Mouse (Mus musculus): ENCODE measurements around the gene Dusp9. TPM values are rescaled to one million over a fixed set of nuclear protein-coding genes. Genes with fewer than 3 reads are reported as not detected.

Dusp9 gene
- polyA plus RNA-seq, 1 experiment from 2014 or later: 10.7 TPM

DNA sequence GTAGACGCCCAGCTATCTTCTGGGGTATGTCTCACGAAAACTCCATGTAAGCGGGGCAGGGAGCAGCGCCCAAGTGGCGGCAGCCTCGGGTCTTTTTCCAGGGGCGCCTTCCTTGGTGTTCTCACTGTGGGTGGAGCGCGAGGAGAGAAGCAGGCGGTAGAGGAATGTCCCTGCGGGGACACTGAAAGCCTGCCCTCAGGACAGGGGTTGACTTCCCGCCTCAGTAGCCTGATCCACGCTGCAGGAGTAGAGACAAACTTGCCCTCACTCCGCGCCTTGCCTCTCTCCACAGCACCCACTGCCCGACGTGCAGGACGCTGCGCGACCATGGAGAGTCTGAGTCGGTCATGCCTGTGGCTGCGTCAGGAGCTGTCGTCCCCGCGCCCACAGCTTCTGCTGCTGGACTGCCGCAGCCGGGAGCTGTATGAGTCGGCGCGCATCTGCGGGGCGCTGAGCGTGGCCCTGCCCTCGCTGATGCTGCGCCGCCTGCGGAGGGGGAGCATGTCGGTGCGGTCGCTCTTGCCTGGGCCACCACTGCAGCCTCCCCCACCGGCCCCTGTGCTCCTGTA lies 766 bp downstream of the Dusp9 start:
- 18% methylated on average over 41 of the region's 41 CpGs for WGBS
- peaks cover 32% of the 10 kb centered on the region for H3K27me3 ChIP-seq (replicated peaks)
- peak; percentile 31 for ATAC-seq
- no peaks in the 10 kb centered on the region for H3K9me3 ChIP-seq
- H3K4me2 ChIP-seq (replicated peaks): peak overlapping the region; percentile 78
- peak overlapping the region; percentile 38 for H3K4me3 ChIP-seq (replicated peaks)
- H3K27ac ChIP-seq: no peak overlapping the region
- no peaks in the 10 kb centered on the region for H3K36me3 ChIP-seq
- H3K4me1 ChIP-seq (replicated peaks): no peaks in the 10 kb centered on the region
- H3K9ac ChIP-seq: peak overlapping the region; percentile 40; the same call in 1 of the 2 replicates

DNA sequence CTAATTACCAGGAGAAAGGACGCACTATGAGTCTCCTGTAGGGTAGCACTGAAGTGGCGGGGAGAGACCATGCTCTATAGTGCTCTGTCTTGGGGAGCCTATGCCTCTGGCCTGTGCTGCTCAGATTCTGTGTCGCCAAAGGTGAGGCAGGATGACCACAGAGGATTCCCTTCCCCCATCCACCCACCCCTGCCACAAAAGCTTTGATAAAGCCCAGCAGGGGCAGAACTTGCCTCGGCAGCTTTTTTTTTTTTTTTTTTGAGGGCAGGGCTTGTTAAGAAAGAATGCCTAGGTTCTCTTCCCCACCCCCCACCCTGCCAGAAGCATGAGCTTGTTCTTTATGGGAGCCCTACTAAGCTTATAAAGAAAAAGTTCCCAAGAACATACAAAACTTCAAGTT lies 5.9 kb downstream of the Dusp9 start:
- Histone ChIP-seq H3K36me3 (no peaks in the 10 kb centered on the region), H3K4me1 (replicated peaks) (no peaks in the 10 kb centered on the region), H3K4me2 (replicated peaks) (no peak overlapping the region), H3K4me3 (replicated peaks) (no peak overlapping the region), H3K9ac (no peak overlapping the region), H3K9me3 (no peaks in the 10 kb centered on the region), H3K27me3 (replicated peaks) (peaks cover 6% of the 10 kb centered on the region; the same call in 1 of the 2 replicates), H3K27ac (no peak overlapping the region)
- WGBS: 42% methylated on average over 4 of the region's 4 CpGs
- ATAC-seq: no peak

DNA sequence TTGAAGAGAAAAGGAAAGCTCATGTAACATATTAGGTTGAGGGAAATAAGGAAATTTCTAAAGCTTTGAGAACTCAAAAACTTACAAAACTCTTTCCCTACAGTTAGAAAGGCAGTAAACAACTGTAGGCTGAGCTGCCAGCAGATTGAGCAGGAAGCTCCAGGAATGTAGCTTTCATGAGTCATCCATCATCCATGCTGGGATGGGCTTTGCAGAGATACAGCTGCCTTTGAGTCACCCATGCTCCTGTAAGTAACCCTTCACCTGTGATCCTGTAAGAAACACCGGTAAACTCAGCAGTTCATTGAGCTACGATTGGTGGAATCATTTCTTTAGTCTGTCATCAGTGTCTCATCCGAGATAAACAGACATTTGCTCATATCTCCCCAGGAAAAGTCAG lies 11.7 kb downstream of the Dusp9 start:
- Histone ChIP-seq H3K36me3 (no peaks in the 10 kb centered on the region), H3K4me1 (replicated peaks) (no peaks in the 10 kb centered on the region), H3K4me2 (replicated peaks) (no peak overlapping the region), H3K9ac (no peak overlapping the region), H3K4me3 (replicated peaks) (no peak overlapping the region), H3K9me3 (no peaks in the 10 kb centered on the region), H3K27me3 (replicated peaks) (0 out of 2 replicates have a peak, but pooled peaks cover 2% of the 10 kb centered on the region), H3K27ac (no peak overlapping the region)
- no peak for ATAC-seq
- 65% methylated on average over 3 of the region's 3 CpGs for WGBS

DNA sequence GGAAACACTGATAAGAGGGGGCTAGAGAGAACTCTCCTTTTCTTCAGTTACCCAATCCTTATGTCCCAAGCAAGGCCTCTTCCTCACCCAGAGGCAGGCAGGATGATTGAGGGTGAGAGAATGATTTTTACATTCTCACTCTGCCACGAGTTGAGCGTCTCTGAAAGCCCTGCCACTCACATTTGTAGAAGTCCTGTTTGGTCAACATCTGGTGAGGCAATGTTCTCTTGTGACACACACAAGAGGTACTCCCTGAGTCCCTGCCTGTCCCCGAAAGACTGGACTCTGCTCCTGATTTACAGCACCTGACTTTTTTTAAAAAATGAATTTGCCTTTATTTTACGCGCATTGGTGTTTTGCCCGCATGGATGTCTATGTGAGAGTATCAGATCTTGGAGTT lies 14.2 kb downstream of the Dusp9 start:
- 0 out of 2 replicates have a peak, but pooled peaks cover 2% of the 10 kb centered on the region for H3K27me3 ChIP-seq (replicated peaks)
- ATAC-seq: no peak
- WGBS: 84% methylated on average over 6 of the region's 6 CpGs

DNA sequence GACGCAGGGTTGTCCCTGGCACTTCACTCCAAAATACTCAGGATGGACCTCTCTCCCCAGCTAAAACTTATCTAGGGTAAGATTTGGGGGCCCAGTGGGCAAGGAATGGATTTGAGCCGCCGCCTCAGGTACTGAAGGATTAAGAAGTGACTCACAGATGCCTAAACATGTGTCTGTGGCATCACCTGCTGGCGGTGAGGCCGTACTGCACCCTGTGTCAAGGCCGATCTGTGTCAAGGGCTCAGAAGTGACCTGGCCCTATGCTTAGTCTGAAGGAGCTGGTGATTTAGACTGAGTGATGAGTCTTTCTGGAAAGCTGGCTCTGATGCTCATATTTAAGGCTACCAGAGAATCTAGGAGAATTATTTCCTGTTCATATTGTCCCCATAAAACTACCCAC lies 15.0 kb downstream of the Dusp9 start:
- ATAC-seq: peak; percentile 64; the same call in 1 of the 2 replicates
- Histone ChIP-seq H3K9ac (no peak overlapping the region), H3K36me3 (no peaks in the 10 kb centered on the region), H3K4me3 (replicated peaks) (no peak overlapping the region), H3K4me2 (replicated peaks) (no peak overlapping the region), H3K27ac (no peak overlapping the region), H3K27me3 (replicated peaks) (0 out of 2 replicates have a peak, but pooled peaks cover 2% of the 10 kb centered on the region), H3K4me1 (replicated peaks) (no peaks in the 10 kb centered on the region), H3K9me3 (no peaks in the 10 kb centered on the region)
- WGBS: 17% methylated on average over 6 of the region's 6 CpGs

More for the DNA sequence above, 14.2 kb downstream of the Dusp9 start:
- no peak overlapping the region for H3K4me2 ChIP-seq (replicated peaks)
- H3K9ac ChIP-seq: no peak overlapping the region
- H3K9me3 ChIP-seq: no peaks in the 10 kb centered on the region
- H3K4me1 ChIP-seq (replicated peaks): no peaks in the 10 kb centered on the region
- H3K4me3 ChIP-seq (replicated peaks): no peak overlapping the region
- no peak overlapping the region for H3K27ac ChIP-seq
- H3K36me3 ChIP-seq: no peaks in the 10 kb centered on the region

DNA sequence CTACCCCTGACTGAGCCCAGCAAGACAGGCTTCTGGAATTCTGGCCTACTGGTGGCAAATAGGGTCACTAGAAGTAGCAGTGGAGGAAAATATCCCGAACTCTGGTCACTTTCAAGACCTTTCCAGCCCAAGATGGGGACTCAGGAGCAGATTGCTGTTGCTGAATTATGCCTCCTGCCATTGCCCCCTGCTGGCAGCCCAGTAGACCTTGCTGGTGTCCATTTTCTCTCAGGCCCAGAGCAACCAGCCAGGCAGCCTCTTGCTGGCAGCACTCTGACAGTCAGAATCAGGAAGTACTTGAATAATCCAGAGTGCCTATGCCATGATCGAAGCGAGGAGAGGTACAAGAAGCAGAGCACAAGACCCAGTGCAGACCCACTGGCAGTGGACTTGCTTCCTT lies 16.3 kb downstream of the Dusp9 start:
- no peaks in the 10 kb centered on the region for H3K9me3 ChIP-seq

DNA sequence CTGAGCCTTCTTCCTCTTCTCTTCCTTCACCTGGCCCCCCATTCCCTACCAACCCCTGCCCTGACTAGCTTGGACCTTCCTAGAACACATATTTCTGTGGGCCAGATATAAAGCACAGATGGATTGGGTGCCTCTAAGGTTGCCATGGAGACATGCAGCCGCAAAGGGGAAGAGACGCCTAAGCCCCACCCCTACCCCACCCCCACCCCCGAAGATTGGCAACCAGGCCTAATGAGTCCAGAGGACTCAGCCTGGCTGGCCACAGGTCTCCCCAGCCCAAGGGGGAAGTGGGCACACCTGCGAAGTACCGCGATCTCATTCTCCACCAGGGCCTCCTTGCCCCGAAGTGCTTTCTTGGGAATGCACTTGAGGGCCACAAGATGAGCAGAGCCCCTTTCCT lies 19.2 kb downstream of the Dusp9 start:
- Histone ChIP-seq H3K4me1 (replicated peaks) (no peaks in the 10 kb centered on the region), H3K4me3 (replicated peaks) (no peak overlapping the region), H3K27ac (no peak overlapping the region), H3K36me3 (no peaks in the 10 kb centered on the region), H3K9me3 (no peaks in the 10 kb centered on the region), H3K4me2 (replicated peaks) (no peak overlapping the region), H3K9ac (no peak overlapping the region), H3K27me3 (replicated peaks) (no peaks in the 10 kb centered on the region)
- no peak for ATAC-seq
- WGBS: 47% methylated on average over 7 of the region's 7 CpGs

More for the DNA sequence above, 16.3 kb downstream of the Dusp9 start:
- H3K36me3 ChIP-seq: no peaks in the 10 kb centered on the region
- H3K4me1 ChIP-seq (replicated peaks): no peaks in the 10 kb centered on the region
- peak; percentile 14; the same call in 1 of the 2 replicates for ATAC-seq
- 65% methylated on average over 3 of the region's 3 CpGs for WGBS
- 0 out of 2 replicates have a peak, but pooled peaks cover 2% of the 10 kb centered on the region for H3K27me3 ChIP-seq (replicated peaks)
- H3K4me2 ChIP-seq (replicated peaks): no peak overlapping the region
- H3K4me3 ChIP-seq (replicated peaks): no peak overlapping the region
- no peak overlapping the region for H3K9ac ChIP-seq
- H3K27ac ChIP-seq: no peak overlapping the region

DNA sequence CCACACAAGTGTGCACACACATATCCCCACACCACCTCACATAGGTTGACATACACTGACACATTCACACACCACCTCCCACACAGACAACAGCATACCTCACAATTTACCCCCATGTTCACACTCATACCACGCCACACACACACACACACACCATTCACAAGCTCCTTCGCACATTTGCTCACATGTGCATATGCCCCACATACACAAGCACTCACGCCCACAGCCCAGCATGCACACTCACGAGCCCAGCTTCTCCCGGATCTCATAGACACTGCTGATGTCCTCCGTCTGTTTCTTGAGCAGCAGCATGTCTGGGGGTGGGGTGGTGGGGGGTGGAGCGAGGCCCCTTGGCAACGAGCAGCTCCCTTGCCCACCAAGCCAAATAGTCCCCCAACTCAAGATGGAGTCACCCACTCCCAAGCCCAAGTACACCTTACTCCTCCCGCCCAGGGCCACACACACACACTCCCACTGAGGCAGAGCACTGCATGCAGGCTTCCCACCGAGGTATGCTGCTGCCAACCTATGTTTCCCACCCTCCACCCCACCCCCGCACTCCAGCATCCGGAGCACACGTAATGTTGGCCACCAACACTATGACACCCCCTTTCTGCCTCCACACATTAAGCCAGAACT lies 19.8 kb downstream of the Dusp9 start:
- Histone ChIP-seq H3K27ac (no peak overlapping the region), H3K36me3 (no peaks in the 10 kb centered on the region), H3K27me3 (replicated peaks) (no peaks in the 10 kb centered on the region), H3K4me3 (replicated peaks) (peak overlapping the region; percentile 41), H3K4me1 (replicated peaks) (no peaks in the 10 kb centered on the region), H3K9me3 (no peaks in the 10 kb centered on the region), H3K4me2 (replicated peaks) (peak overlapping the region; percentile 70), H3K9ac (no peak overlapping the region)
- 65% methylated on average over 13 of the region's 13 CpGs for WGBS
- no peak for ATAC-seq

DNA sequence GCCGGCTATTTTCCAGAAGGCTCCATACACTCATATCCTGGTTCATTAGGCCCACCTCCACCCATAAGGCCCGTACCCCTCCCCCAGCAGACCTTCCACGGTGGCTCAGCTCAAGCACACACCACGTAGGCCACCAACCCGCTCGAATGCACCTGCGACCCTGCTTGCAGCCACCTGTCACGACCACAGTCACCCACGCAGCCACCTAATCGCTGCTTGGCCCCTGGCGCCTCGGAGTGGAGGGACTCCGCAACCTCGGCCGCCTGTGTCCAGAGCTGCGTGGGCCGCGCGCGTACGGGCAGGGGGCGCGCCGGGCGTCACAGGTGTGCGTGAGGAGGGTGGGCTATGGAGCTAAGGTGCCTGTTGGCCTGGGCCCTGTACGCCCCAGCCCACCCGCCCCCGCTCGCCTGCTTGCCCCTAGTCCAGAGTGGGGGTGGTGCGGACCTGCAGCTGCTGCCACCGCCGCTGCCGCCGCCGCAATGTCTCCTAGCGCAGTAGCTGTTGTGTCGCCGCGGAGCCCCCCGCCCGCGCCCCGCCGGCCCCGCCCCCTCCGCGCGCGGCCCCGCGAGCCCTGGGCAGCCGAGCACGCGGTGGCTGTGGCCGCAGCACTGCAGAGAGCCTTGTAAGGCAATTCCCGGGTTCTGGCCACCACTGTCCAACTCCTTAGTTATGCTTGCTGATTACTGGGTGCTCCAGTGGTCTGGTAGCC lies 20.5 kb downstream of the Dusp9 start, which contains the start of gene Pnck:
Gene Pnck, minus strand, starts transcription at position 543 of the 709 bp plus-strand sequence.
- peak; percentile 69 for ATAC-seq
- Histone ChIP-seq H3K9me3 (no peaks in the 10 kb centered on the region), H3K9ac (peak within 1 kb of the TSS; percentile 47), H3K27ac (no peak within 1 kb of the TSS), H3K4me2 (replicated peaks) (peak within 1 kb of the TSS; percentile 70), H3K36me3 (no peaks in the 10 kb centered on the region), H3K4me1 (replicated peaks) (no peaks in the 10 kb centered on the region), H3K27me3 (replicated peaks) (no peaks in the 10 kb centered on the region), H3K4me3 (replicated peaks) (peak within 1 kb of the TSS; percentile 41)
- 25% methylated on average over 56 of the region's 57 CpGs for WGBS

DNA sequence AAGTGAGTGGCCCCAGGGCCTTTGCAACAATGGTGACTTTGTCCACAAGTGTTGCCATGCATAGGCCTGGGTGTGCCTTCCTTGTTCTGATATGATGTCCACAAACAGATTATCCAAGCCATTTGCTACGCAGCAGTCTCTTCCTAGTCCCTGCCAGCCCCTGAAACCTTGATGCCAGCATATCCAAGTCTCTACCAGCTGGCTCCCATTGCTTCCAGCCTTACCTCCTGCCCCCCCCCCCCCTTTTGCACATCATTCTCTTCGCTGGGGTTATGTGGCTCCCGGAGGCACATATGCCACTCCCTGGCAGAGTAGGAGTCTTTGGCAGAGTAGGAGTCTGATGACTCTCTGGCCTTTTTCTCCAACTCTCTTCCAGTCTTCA lies 21.1 kb downstream of the Dusp9 start:
- Histone ChIP-seq H3K9ac (peak overlapping the region; percentile 47), H3K4me1 (replicated peaks) (no peaks in the 10 kb centered on the region), H3K4me3 (replicated peaks) (peak overlapping the region; percentile 41), H3K9me3 (no peaks in the 10 kb centered on the region), H3K27me3 (replicated peaks) (no peaks in the 10 kb centered on the region), H3K27ac (no peak overlapping the region), H3K36me3 (no peaks in the 10 kb centered on the region), H3K4me2 (replicated peaks) (peak overlapping the region; percentile 70)
- WGBS: 65% methylated on average over 3 of the region's 3 CpGs
- ATAC-seq: no peak

DNA sequence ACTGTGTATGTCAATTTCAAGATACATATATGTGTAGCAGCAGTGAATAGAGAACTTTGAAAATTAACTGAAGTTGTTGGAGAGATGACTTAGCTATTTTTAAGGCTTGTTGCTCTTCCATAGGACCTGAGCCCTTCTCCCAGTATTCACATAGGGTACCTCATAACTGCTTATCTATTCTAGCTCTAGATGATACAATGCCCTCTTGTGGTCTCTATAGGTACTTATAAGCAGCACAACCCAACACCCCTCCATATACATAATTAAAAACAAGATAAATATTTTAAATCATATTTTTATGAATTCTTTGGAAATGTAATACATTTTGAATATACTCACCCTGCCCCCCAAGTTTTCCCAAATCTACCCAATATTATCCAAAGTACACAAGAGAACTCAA lies 23.9 kb downstream of the Dusp9 start:
- Histone ChIP-seq H3K4me2 (replicated peaks) (no peak overlapping the region), H3K4me1 (replicated peaks) (no peaks in the 10 kb centered on the region), H3K9ac (no peak overlapping the region), H3K4me3 (replicated peaks) (no peak overlapping the region), H3K36me3 (no peaks in the 10 kb centered on the region), H3K9me3 (no peaks in the 10 kb centered on the region), H3K27me3 (replicated peaks) (no peaks in the 10 kb centered on the region), H3K27ac (no peak overlapping the region)
- no peak for ATAC-seq

DNA sequence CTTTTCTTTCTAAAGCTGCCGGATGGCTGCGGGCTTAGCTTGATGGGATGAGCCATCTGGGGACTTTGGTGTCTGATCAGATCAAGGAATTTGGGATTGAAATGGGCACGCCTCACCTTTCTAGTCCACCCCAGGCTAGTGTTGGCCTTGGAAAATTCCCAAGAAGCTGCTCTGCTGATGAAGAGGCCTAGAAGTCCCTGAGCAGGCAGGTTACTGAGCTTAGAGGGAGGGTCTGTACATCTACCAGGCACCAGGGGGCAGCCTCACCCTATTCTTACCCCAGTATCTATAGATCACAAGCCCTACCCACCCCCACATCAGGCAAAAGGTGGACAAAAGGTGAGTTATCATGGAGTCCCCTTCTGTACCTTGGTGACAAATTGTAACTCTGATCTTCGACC lies 32.8 kb downstream of the Dusp9 start:
- peak; percentile 50; the same call in 1 of the 2 replicates for ATAC-seq
- no peak overlapping the region for H3K27ac ChIP-seq
- H3K27me3 ChIP-seq (replicated peaks): no peaks in the 10 kb centered on the region; the same call in 1 of the 2 replicates
- WGBS: 50% methylated on average over 4 of the region's 4 CpGs
- no peaks in the 10 kb centered on the region for H3K4me1 ChIP-seq (replicated peaks)
- H3K9ac ChIP-seq: no peak overlapping the region
- H3K4me3 ChIP-seq (replicated peaks): no peak overlapping the region
- peak overlapping the region; percentile 69; the same call in 1 of the 2 replicates for H3K4me2 ChIP-seq (replicated peaks)
- no peaks in the 10 kb centered on the region for H3K36me3 ChIP-seq
- no peaks in the 10 kb centered on the region for H3K9me3 ChIP-seq

Measured in intestine, embryonic 15.5 days (tissue).